Mouse (Mus musculus) testis, adult 10 weeks (tissue): ENCODE measurements around the gene Plg. TPM values are rescaled to one million over a fixed set of nuclear protein-coding genes. Genes with fewer than 3 reads are reported as not detected.

Experiments
- polyA plus RNA-seq: library from polyadenylated mRNA; stranded (reverse); fragments of 350-450 nt; fragmentation: Illumina TruSeq; extraction: RNeasy Lipid Tissue Mini Kit (QIAGEN cat#74804); gene quantifications from one replicate; pipeline ENCODE4 v1.2.3, GENCODE M21; 2014; ENCODE audit warnings: low read depth, low replicate concordance

Gene Plg
- polyA plus RNA-seq = 0.14 TPM

GRCm38 (mm10) chr17:12377981-12378705 is at the start of gene Plg:
Gene Plg, plus strand, starts transcription at chr17:12378608.

Other genes with a start within 250 kb of the Plg start
- gene Map3k4, start 59.8 kb upstream of the Plg start, polyA plus RNA-seq = 3.0 TPM
- gene Slc22a3, start 129.1 kb downstream of the Plg start, polyA plus RNA-seq = 0.21 TPM
- gene Slc22a2, start 205.5 kb downstream of the Plg start, polyA plus RNA-seq = not detected